Mouse (Mus musculus) intestine, postnatal 0 days (tissue): ENCODE measurements around the gene Narf. TPM values are rescaled to one million over a fixed set of nuclear protein-coding genes. Genes with fewer than 3 reads are reported as not detected.

Experiments used
- ATAC-seq: fragments of 200-750 bp; cut with Nextera tagmentation; 2 replicates; pipeline ENCODE4 v1.8.0; 2017; ENCODE audit warnings: mild to moderate bottlenecking, moderate TSS enrichment, moderate library complexity
- H3K27ac ChIP-seq: fragments of 300-500 bp; sonication (generic); 2 replicates; pipeline ENCODE4 v1.5.1; 2014; ENCODE audit warnings: mild to moderate bottlenecking, low read depth, low read length, moderate library complexity
- H3K27me3 ChIP-seq: fragments of 300-500 bp; sonication (generic); replicated peaks from 2 replicates; pipeline ENCODE4 v1.6.1; 2014; ENCODE audit warnings: low read length, mixed read lengths; ENCODE audit not compliant: control insufficient read depth, insufficient read depth
- H3K36me3 ChIP-seq: fragments of 300-500 bp; sonication (generic); 2 replicates; pipeline ENCODE4 v1.6.1; 2014; ENCODE audit warnings: mild to moderate bottlenecking, moderate library complexity; ENCODE audit not compliant: control insufficient read depth, insufficient read depth
- H3K4me1 ChIP-seq: fragments of 300-500 bp; sonication (generic); replicated peaks from 2 replicates; pipeline ENCODE4 v1.6.1; 2014; ENCODE audit warnings: antibody characterized with exemption, low read length, mixed read lengths; ENCODE audit not compliant: control insufficient read depth, insufficient read depth
- H3K4me2 ChIP-seq: fragments of 300-500 bp; sonication (generic); replicated peaks from 2 replicates; pipeline ENCODE4 v1.6.1; 2014; ENCODE audit warnings: low read depth, mild to moderate bottlenecking, moderate library complexity
- H3K4me3 ChIP-seq: fragments of 300-500 bp; sonication (generic); 2 replicates; pipeline ENCODE4 v1.5.1; 2014; ENCODE audit warnings: low read depth, low read length
- H3K9ac ChIP-seq: fragments of 300-500 bp; sonication (generic); 2 replicates; pipeline ENCODE4 v1.6.1; 2014; ENCODE audit warnings: mild to moderate bottlenecking, low read depth, low read length
- H3K9me3 ChIP-seq: fragments of 300-500 bp; sonication (generic); 2 replicates; pipeline ENCODE4 v1.6.1; 2016; ENCODE audit warnings: mixed run types; ENCODE audit not compliant: control insufficient read depth
- CTCF ChIP-seq: sonication (generic); IDR thresholded peaks from 2 replicates; pipeline ENCODE4 v1.5.1; 2016; ENCODE audit warnings: low read depth, mild to moderate bottlenecking, control low read depth, antibody characterized with exemption, moderate library complexity
- WGBS: fragments of 180-500 bp; shearing (Covaris S2); extraction: QIAGEN DNeasy Blood & Tissue Kit; methylation state at CpG from one replicate; pipeline ENCODE4 v1.1.7; 2014; 5-methylcytosine and 5-hydroxymethylcytosine counted together
- polyA plus RNA-seq: library from polyadenylated mRNA; unstranded; fragments of >200 nt; fragmentation: Nextera tagmentation; extraction: Ambion mirVana; gene quantifications from 2 replicates; pipeline ENCODE4 v1.2.1, GENCODE M21; 2015

The Narf gene
- polyA plus RNA-seq, 1 experiment from 2014 or later, result 13.9 TPM

DNA sequence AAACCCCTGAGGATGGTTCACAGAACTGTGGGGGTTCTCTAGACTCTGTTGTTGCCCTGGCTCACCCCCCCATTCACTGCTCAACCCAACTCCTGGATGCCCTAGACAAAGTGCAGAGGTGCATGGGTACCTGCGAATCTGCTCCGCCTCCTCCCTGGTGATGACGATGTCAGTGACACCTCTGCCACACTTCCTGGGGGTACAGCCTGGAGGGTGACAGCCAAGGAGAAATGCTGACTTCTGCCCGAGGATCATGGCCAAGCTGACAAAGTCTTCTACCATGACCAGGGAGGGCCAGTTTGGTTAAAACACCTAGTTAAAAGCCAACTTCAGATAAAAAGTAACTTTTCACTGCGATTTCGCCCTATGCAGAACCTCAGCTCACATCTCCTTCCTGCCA, 36.3 kb upstream of the Narf start:
- no peaks in the 10 kb centered on the region for H3K36me3 ChIP-seq
- 91% methylated on average over 6 of the region's 6 CpGs for WGBS
- H3K9me3 ChIP-seq, result no peaks in the 10 kb centered on the region
- H3K4me2 ChIP-seq, result no peak overlapping the region
- no peaks in the 10 kb centered on the region for H3K27me3 ChIP-seq
- H3K4me1 ChIP-seq, result no peaks in the 10 kb centered on the region
- H3K9ac ChIP-seq, result no peak overlapping the region
- no peak for TF ChIP-seq CTCF
- no peak overlapping the region for H3K4me3 ChIP-seq
- ATAC-seq, result no peak
- no peak overlapping the region for H3K27ac ChIP-seq

- peak; percentile 83 for TF ChIP-seq CTCF
- no peak for ATAC-seq
- H3K27me3 ChIP-seq, result no peaks in the 10 kb centered on the region
- H3K4me3 ChIP-seq, result no peak overlapping the region
- WGBS, result 41% methylated on average over 11 of the region's 11 CpGs
- no peaks in the 10 kb centered on the region for H3K36me3 ChIP-seq
- no peak overlapping the region for H3K9ac ChIP-seq
- no peaks in the 10 kb centered on the region for H3K4me1 ChIP-seq
- H3K9me3 ChIP-seq, result no peaks in the 10 kb centered on the region
- H3K27ac ChIP-seq, result no peak overlapping the region
- H3K4me2 ChIP-seq, result no peak overlapping the region
Observed at GRCm38 (mm10) chr11:121201436-121202198, 35.4 kb upstream of the Narf start.

DNA sequence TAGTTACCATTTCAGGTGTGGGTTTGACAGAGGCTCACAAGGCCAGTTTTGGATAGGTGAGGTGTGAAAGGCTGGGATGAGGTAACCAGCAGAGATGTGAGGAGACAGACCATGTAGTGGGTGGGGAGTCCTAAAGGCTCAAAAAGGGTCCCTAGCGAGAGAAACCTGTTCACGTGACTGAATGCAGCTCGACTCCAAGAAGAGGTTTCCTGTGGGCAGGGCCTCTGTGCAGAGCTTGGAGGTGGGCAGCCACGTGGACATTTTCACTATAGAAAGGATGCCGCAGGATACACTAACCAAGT, 33.2 kb upstream of the Narf start:
- Histone ChIP-seq H3K27me3 (no peaks in the 10 kb centered on the region), H3K27ac (no peak overlapping the region), H3K9ac (no peak overlapping the region), H3K9me3 (no peaks in the 10 kb centered on the region), H3K4me1 (no peaks in the 10 kb centered on the region), H3K36me3 (peaks cover 13% of the 10 kb centered on the region), H3K4me3 (peak overlapping the region; percentile 72), H3K4me2 (peak overlapping the region; percentile 73)
- no peak for TF ChIP-seq CTCF
- ATAC-seq, result no peak
- WGBS, result 0% methylated on average over 5 of the region's 5 CpGs

GRCm38 (mm10) chr11:121204161-121205006, 32.7 kb upstream of the Narf start, which contains the start of the genes Hexdc and Ogfod3:
Gene Hexdc (plus strand): TSS chr11:121204433.
Gene Ogfod3 (minus strand): TSS chr11:121204711.
- Histone ChIP-seq H3K36me3 (peaks cover 16% of the 10 kb centered on the region), H3K4me1 (no peaks in the 10 kb centered on the region), H3K4me3 (peak within 1 kb of the TSS; percentile 72), H3K9ac (peak within 1 kb of the TSS; percentile 60), H3K9me3 (no peaks in the 10 kb centered on the region), H3K4me2 (peak within 1 kb of the TSS; percentile 73), H3K27me3 (no peaks in the 10 kb centered on the region), H3K27ac (peak within 1 kb of the TSS; percentile 89)
- no peak for TF ChIP-seq CTCF
- ATAC-seq, result peak; percentile 93
- under 1% methylated on average over 70 of the region's 70 CpGs for WGBS

DNA sequence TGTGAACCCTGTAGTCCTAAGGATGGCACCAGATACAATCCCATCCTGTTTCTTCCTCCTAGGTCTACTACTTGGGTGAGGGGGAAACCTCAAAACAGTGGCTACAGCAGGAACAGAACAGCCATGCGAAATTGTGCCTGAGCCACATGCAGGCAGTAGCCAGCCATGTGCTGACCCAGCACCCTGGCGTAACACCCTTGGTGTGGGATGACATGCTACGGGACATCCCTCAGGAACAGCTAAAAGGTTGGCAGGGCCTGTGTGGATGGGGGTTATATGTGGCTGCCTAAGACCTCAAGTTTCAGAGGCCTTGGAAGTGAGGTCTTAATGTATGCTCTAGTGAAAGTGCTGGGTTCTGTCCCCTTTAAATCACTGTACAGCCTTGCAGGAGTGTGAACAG, 20.2 kb upstream of the Narf start:
- ATAC-seq, result no peak
- 92% methylated on average over 3 of the region's 3 CpGs for WGBS
- H3K27me3 ChIP-seq, result no peaks in the 10 kb centered on the region
- peaks cover 59% of the 10 kb centered on the region for H3K36me3 ChIP-seq
- no peaks in the 10 kb centered on the region for H3K9me3 ChIP-seq
- H3K4me1 ChIP-seq, result no peaks in the 10 kb centered on the region
- H3K9ac ChIP-seq, result no peak overlapping the region
- no peak for TF ChIP-seq CTCF
- no peak overlapping the region for H3K4me3 ChIP-seq
- H3K4me2 ChIP-seq, result no peak overlapping the region
- H3K27ac ChIP-seq, result no peak overlapping the region

GRCm38 (mm10) chr11:121219776-121220175, 17.3 kb upstream of the Narf start:
- Histone ChIP-seq H3K4me2 (no peak overlapping the region), H3K9me3 (no peaks in the 10 kb centered on the region), H3K9ac (no peak overlapping the region), H3K4me1 (no peaks in the 10 kb centered on the region), H3K36me3 (peaks cover 78% of the 10 kb centered on the region), H3K27me3 (no peaks in the 10 kb centered on the region), H3K4me3 (no peak overlapping the region), H3K27ac (no peak overlapping the region)
- ATAC-seq, result no peak
- TF ChIP-seq CTCF, result no peak
- WGBS, result 94% methylated on average over 11 of the region's 11 CpGs
